Mouse (Mus musculus) adrenal gland, adult 10 weeks (tissue): ENCODE measurements around the gene Mageb2. TPM values are rescaled to one million over a fixed set of nuclear protein-coding genes. Genes with fewer than 3 reads are reported as not detected.

Source experiments
- polyA plus RNA-seq: library from polyadenylated mRNA; stranded (reverse); fragments of 350-450 nt; fragmentation: Illumina TruSeq; extraction: RNeasy Lipid Tissue Mini Kit (QIAGEN cat#74804); gene quantifications from one replicate; pipeline ENCODE4 v1.2.3, GENCODE M21; 2014; ENCODE audit warnings: low read depth, low replicate concordance

Mageb2 gene
- polyA plus RNA-seq = not detected

DNA sequence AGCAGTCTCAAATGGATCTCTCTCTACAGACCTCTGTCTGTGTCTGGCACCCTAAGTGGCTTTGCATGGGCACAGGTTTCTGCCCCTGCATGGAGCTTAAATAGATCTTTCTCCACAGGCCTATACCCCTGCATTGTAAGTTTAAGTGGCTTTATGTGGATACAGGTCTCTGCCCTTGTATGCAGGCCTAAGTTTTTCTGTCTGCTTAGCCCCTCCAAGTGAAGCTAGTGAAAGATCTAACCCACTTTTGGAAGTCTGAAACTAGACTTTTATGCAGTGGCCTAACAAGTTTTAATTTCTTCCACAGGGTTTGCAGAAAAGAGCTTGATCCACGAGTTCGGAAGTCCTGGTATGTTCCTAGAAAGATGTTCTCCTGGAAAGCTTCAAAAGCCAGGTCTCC lies at the start of gene Mageb2:
TSS of gene Mageb2 (plus strand) at position 301 of the 400 bp plus-strand sequence.

Other genes with a start within 250 kb of the Mageb2 start
- not detected for gene Gm5072, start 60.8 kb downstream of the Mageb2 start, polyA plus RNA-seq
- not detected for gene Gm8914, start 148.4 kb downstream of the Mageb2 start, polyA plus RNA-seq
- gene 1700084M14Rik, start 244.2 kb downstream of the Mageb2 start, polyA plus RNA-seq = not detected